Mouse (Mus musculus) left cerebral cortex, adult 9 months (tissue): ENCODE data around the gene Fgg.
A peak's percentile ranks its signal among the peaks of the same experiment; 100 is the strongest.

Experiments
- DNase-seq, 2 experiments: peaks; one replicate each; pipeline ENCODE4 v3.0.0; 2022; ENCODE audit warnings: low spot score in 2 of 2

Fgg gene

GRCm38 (mm10) chr3:83007557-83007956 lies at the start of gene Fgg:
Gene Fgg, plus strand, starts transcription at chr3:83007724.
- no peak for DNase-seq

- no peak for DNase-seq
Observed at GRCm38 (mm10) chr3:82971046-82971445, 36.5 kb upstream of the Fgg start.

GRCm38 (mm10) chr3:82980818-82981217 lies 26.7 kb upstream of the Fgg start:
- no peak for DNase-seq

GRCm38 (mm10) chr3:82981861-82982260 lies 25.7 kb upstream of the Fgg start:
- no peak for DNase-seq

GRCm38 (mm10) chr3:82984840-82985239 lies 22.7 kb upstream of the Fgg start:
- DNase-seq = no peak

GRCm38 (mm10) chr3:82991963-82992362 lies 15.6 kb upstream of the Fgg start:
- no peak for DNase-seq

- DNase-seq = no peak
Observed at GRCm38 (mm10) chr3:82992956-82993355, 14.6 kb upstream of the Fgg start.

GRCm38 (mm10) chr3:82995368-82995767 lies 12.2 kb upstream of the Fgg start:
- DNase-seq = no peak

- no peak for DNase-seq
Observed at GRCm38 (mm10) chr3:82996656-82997055, 10.9 kb upstream of the Fgg start.

GRCm38 (mm10) chr3:82998772-82999463 lies 8.6 kb upstream of the Fgg start:
- DNase-seq = peak; percentile 25 to 72

- no peak for DNase-seq
Observed at GRCm38 (mm10) chr3:82999995-83000394, 7.5 kb upstream of the Fgg start.

- DNase-seq = peak in 1 of 2 experiments; percentile 37
Observed at GRCm38 (mm10) chr3:83002191-83002590, 5.3 kb upstream of the Fgg start.

GRCm38 (mm10) chr3:83003068-83003467 lies 4.5 kb upstream of the Fgg start:
- DNase-seq = no peak

- no peak for DNase-seq
Observed at GRCm38 (mm10) chr3:83004801-83005200, 2.7 kb upstream of the Fgg start.

GRCm38 (mm10) chr3:83010291-83010690 lies 2.8 kb downstream of the Fgg start:
- no peak for DNase-seq

- no peak for DNase-seq
Observed at GRCm38 (mm10) chr3:83011136-83011535, 3.6 kb downstream of the Fgg start.

- no peak for DNase-seq
Observed at GRCm38 (mm10) chr3:83011565-83011964, 4.0 kb downstream of the Fgg start.

GRCm38 (mm10) chr3:83012636-83013035 lies 5.1 kb downstream of the Fgg start:
- no peak for DNase-seq

GRCm38 (mm10) chr3:83013951-83014350 lies 6.4 kb downstream of the Fgg start:
- no peak for DNase-seq

- DNase-seq = no peak
Observed at GRCm38 (mm10) chr3:83016236-83016635, 8.7 kb downstream of the Fgg start.

- no peak for DNase-seq
Observed at GRCm38 (mm10) chr3:83020387-83020786, 12.9 kb downstream of the Fgg start.

- no peak for DNase-seq
Observed at GRCm38 (mm10) chr3:83021176-83021575, 13.7 kb downstream of the Fgg start.

- no peak for DNase-seq
Observed at GRCm38 (mm10) chr3:83025036-83025435, 17.5 kb downstream of the Fgg start.
